Mouse (Mus musculus) layer of hippocampus, adult 9-10 months (tissue): ENCODE measurements at regions not wholly inside any gene's neighbourhood (a gene's known extent, or its start where the extent isn't known, plus 50 kb on each side); places are given as distances from the start of the nearest gene placed in this dataset.

ENCODE experiments used
- DNase-seq: peaks from one replicate; pipeline ENCODE4 v3.0.0; 2022; ENCODE audit warnings: low spot score

DNA sequence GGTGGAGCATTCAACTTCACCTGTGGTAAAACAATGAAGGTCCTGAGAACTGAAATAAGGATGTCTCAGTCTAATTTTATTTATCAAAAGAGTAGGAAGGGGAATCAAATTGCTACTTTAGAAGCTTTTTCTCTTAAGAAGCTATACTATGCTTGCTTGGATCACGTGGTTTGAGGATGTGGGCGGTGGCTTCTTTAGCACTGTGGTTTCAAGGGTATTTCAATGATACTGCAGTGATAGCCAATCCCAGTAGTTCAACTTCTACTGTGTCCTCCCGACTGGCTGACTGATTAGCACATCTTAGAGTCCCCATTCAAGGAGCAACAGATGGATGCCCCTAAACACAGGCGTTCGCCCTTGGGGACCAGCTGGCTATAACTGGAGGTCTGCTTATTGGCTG is 575.6 kb downstream of the Vrk1 start:
- DNase-seq = no peak

DNA sequence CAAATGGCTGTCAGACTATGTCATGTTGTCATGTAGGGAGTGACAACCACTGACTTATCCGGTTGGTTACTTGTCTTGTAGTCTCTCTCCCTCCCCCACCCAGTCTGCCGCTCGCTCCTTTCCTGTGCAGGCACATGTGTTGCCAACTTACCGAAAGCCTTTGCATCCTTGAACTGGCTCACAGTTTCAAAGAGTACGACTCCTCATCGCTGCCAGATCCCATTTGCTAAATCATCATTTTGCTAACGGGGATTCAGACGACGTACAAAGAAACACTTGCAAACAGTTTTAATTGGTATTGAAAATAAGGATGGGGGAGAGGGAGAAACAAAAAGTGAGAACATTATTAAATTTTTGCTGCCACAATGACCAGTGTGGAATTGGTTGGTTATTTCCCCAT is 582.7 kb downstream of the Vrk1 start:
- DNase-seq = no peak

DNA sequence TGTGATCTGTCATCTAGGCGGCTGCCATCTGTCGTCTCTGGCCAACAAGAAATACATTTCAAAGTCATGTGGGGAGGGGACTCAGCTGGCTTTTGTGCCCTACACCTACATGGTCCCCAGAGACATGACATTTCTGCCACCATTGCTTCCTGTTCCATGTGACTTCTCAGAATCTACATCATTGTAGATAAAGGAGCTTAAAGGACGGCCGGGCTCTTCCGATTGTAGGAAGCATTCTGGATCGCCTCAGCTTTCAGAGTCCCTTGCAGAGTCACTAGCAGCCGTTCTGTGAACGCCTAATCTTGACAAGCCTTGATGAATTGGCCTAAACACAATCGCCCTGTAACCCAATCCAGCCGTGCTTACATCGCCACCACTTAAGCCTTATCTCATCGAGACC is 587.6 kb downstream of the Vrk1 start:
- DNase-seq = no peak

DNA sequence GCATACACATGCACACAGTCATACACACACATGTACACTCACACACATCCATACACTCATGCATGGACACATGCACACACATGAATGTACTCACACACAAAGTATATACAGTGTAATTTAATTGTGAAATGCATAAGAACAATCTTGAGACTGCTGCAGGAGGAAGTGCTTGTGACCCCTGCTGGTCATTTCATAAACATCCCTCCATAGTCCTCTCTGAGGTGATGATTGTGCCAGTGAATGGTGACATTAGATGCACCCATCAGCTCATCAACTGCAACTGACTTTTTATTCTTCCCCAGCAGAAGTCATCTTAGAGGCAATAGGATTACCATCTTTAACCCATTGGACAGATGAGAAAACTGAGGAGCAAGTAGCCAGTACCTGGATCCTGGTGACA is 597.2 kb downstream of the Vrk1 start:
- DNase-seq = no peak

DNA sequence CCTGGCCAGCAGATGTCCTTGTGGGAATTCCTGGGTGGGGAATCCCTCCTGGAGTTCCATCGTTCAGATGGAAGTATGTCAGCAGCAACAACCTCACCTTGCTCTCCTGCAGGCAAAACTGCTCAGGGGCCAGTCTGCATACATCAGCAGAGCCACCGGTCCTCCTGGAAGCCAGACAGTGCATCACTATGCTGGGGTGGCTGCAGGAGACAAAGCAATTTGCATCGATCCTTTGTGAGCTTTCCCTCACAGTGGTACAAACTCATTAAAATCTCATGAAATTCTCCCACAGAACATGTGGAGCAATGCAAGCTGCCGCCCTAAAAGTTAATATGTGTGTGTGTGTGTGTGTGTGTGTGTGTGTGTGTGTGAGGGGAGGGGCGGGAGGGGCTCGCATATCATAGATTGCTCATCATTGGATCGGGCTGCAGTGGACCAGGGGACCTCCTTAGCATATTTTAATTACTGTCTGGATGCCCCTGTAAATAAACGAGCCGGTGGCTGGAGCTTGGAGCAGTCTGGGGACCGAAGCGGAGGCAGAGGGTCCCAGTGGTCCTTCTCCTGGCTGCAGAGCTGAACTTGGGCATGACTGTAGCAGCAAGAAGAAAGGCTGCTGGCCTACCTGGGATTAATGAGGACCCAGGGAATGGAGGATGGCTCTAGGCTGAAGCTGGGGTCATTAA is 597.8 kb downstream of the Vrk1 start:
- DNase-seq = no peak

DNA sequence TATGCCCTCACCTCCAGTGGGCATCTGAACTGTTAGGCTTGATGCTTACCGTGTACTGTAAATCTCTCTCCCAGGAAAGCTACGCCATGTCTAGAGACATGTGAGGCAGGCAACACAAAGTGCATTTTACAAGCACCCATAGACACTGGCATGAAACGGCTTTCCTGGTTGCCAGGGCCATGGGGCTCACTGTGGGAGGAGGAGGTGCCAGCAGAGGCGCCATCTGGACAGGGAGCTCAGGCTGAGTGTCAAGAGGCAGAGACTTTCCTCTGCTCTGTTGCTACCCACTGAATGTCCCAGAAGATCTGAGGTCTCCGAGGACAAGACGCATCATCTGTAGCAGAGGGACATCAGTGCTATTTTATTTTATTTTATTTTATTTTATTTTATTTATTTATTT is 608.7 kb downstream of the Vrk1 start:
- no peak for DNase-seq

DNA sequence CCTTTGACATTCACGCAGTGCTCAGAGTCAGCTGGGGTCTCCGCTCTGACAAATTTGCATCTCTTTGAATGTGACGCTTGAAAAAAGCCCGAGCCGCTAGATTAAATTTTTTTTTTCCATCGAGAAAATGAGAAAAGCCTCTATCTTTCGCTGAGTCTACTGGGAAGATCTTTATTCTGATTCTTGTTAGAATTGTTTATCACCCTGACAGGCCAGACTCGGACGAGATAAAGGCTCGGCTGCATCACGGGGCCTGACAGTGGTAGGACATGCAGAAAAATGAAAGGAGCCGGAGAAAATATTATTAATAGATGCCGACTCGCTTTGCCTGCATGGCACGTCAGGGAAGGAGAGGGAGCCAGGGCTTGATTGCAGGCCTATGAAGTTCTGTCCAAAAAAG is 616.8 kb downstream of the Vrk1 start:
- DNase-seq = no peak

DNA sequence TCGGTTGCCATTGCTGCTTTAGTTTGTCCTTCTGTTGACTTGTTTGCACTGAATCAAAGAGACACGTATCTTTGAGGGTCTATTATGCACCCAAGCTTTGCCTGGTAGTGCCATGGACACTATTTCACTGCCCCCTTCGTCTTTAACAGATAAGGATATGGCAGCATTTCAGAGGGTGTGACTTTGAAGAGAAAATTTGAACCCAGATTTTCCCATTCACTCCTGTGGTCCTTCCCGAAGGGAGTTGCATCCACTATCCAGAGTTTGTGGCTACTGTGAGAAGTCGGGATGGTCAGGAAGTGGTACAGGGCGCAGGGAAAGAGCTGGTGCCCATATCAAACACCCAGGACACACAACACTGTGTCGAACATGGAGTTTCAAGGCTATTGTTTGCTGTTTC is 622.5 kb downstream of the Vrk1 start:
- no peak for DNase-seq

DNA sequence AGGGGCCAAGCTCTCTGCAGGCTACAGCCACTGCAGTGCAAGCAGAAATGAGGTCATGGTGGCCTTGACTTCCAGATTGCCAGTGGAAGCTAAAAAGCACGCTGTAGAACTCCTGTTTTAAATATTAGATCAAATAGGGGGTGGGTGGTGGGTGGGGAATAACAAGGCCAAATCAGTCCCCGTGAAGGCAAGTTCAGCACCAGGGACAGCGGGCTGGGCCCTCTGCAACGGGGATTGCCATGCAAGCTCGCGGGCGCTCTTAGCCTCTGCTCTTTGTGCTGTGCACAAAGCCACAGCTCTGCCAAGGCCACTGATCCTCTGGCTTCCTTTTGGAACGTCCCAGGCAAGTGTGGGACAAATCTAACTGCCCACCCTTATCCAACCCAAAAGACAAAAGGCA is 623.1 kb downstream of the Vrk1 start:
- no peak for DNase-seq

DNA sequence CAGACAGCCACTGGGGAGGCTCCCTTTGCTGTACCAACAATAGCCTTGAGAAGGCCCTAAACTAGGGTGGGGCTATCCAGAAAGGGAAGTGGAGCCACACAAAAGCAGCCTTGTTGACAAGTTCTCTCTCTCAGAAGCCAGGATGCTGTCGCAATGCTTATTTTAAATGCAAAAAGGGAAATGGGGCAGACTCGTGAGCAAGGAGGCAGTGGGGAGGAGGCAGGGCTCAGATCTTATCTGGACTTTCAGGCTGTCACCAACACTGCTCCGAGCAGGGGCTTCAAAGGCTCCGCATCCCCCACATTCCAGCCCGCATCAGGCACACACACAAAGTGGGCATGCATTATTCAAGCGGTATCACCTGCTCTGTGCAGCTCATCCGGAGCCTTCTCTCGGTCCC is 648.3 kb downstream of the Vrk1 start:
- no peak for DNase-seq

DNA sequence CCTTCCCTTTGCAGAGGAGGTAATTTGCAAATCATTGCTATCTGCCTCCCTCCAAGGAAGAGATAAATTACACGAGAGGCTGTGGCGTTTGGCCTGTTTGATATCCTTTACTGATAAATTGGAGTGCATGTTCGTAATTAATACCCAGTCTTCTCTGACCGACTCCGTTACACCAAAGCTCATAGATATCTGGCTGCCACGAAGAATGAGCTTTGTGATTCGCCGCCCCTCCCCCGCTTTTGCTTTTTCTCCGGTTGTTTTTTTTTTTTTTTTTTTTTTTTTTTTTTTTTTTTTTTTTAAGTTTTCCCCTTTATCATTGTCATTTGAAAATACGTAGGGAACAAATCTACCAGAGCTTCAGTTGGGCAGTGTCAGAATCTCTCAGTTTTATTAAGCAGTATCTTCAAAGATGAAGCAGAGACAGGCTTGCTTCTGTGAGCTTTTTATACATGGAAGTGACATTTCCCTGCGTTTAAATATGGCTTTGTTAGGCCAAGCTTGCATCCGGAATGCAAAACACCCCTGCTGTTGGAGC is 663.3 kb downstream of the Vrk1 start:
- DNase-seq = no peak

DNA sequence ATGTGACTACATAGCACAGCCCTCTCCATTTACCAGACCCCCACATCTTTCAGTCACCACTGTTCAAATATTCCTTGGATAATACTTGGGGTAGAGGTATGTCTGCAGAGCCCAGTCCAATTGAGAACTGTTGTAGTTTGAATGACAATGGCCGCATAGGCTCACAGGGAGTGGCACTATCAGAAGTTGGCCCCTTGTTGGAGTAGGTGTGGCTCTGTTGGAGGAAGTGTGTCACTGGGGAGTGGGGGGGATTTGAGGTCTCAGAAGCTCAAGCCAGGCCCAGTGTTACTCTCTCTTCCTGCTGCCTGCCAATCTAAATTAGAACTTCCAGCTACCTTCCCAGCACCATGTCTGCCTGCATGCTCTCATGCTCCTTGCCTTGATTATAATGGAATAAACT is 664.7 kb downstream of the Vrk1 start:
- DNase-seq = no peak

DNA sequence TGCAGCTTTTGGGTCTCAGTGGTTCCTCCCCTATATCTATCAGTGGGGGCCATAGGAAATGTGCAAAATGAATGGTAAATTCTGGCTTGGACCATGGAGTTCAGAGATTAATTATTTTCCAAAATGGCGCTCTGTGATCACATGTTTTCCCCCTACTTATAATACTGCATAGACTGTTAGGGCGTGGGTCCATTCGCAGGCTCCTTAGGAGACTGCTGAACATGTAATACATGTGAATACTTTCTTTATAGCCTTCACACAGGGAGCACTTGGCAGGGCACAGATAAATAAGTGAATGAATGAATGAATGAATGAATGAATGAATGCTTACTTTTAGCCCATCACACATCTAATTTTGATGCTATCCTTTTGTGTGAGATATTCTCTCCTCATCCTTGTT is 666.1 kb downstream of the Vrk1 start:
- DNase-seq = no peak

DNA sequence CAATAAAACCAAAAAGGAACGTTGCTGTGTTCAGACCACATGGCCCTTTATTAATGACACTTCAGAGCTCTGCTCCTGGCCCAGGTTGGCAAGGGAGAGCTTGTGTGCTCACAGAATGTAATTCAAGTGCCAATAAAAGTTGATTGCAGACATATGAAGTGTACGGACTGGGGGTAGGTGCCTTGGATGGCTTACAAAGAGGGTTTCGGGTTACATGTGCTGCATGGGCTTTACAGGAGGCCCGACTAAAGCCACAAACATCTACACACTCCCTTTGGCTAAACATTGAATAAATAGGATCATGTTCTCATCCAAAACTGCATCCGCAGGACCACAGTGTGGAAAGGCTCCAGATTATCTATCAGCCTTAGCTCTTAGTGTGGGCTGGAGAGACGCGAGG is 666.5 kb downstream of the Vrk1 start:
- DNase-seq = no peak

DNA sequence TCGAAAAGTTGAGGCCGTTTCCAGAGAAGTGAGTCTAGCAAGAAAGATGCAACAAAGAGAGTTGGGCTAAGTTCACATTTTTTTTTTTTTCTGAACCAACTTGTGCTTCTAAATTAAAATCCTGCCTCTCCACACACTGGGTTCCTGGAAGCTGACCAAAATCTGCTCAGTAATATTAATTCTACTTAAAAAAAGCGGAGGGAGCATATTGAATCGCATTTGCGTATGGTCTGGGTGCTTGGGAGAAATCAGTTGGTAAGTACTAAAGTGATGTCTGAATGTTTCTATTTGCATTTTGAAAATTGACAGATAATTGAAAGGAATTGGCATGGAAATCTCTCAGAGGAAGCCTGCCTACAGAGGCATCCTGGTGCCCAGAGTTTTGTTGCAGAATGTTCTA is 676.0 kb downstream of the Vrk1 start:
- peak; percentile 27 for DNase-seq

DNA sequence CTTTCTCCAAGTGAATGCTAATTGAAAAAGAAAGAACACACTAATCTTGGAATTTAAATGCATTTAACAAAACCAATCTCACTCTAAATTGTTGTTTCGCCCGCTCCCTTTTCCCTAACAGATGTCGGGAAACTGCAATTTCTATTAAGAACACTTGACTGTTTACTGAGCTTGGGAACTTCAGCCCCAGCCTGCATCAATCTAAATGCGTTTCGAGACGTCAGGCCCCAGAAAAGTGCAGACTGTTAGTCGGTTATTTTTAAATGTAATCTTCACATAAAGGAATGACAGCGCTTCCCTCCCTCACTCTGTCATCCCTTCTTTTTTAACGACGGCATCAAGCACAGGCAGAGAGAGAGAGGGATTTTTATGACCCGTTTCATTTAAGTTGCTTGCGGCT is 677.7 kb downstream of the Vrk1 start:
- no peak for DNase-seq

DNA sequence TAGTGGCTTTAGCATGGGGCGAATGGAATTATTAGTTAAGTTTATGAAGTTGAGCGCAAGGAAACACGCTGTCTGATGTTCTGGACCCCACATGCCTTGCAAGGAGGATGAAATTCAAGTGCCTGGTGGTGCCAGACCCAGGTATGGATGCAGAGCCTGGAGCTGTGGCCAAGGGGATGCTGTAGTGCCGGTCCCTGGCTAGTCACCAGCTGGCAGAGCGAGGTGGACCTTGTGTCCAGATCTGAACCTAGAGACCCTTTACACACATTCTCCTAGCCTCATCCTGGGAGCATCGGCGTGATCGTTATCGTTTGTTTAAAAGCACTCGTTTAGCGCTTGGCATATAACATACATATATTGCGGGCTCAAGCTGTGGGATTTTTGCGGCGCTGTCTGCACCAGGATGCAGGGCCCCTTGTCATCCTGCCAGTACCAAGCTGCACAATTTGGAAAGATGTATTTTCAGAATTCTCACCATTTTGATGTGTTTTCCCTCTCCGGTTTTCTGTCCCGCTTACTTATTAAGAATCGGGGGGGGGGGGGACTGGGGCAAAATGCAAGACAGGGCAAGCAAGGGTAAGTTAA is 678.2 kb downstream of the Vrk1 start:
- no peak for DNase-seq

DNA sequence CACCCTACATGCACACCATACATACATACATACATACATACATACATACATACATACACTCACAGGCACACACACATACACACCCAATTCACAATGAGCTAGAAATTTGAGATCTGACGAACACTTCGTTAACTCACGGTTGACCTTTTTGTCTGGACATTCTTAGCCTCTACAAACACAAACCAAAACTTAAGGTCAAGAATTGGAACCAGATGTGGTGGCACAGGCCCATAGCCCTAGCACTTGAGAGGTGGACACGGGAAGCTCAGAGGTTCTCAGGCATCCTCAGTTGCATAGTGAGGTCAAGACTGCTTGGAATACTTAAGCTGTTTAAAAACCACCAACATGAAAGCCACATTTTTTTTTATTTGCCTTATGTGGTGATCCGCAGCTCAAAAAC is 692.9 kb downstream of the Vrk1 start:
- DNase-seq = no peak

DNA sequence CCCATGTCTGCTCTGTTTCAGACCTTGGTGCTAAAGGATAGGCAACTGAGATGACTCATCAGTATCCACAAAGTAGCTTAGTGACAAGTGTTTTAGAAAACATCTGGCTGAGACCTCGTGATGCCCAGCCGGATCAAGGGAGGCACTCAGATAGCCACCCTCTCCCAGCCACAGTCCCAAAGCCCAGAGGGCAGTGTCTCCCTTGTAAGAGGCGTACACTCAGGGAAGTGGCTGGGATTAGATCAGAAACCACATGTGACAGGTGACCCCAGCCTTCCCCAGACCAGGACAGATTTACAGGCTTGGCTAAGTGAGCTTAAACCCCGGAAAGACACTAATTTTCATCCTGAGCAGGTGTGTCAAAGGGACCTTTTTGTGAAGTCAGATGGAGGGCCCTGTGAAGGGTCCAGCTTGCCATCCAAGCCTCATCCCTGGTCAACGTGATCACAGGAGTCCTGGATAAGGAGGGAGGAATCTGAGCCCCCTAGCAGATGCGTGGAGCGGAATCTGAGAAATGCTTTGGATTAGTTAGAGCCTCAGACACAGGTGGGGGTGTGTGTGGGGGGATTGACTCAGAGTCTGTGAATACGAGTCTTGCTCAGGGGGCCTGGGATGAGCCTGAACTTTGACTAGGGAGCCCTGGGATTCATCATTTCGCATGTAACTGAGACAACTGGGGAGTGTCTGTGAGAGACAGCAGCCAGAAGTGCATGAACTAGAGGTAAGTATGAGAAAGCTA is 711.4 kb downstream of the Vrk1 start:
- no peak for DNase-seq

DNA sequence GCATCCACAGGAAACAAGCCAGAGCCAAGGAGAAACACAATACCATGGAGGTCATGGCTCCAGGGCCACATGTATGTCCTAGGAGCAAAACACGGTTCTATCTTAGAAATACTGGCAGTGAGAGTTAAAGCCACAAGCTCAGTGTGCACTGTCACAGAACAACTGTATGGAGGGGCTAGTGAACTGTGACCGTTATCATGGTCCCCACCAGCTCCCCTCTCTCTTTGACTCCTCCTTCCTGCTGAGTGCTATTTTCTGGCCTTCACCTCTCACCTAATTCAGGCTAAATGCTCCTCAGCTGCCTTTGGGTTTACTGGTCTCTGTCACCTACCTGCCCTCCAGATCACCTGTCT is 712.0 kb downstream of the Vrk1 start:
- DNase-seq = no peak

DNA sequence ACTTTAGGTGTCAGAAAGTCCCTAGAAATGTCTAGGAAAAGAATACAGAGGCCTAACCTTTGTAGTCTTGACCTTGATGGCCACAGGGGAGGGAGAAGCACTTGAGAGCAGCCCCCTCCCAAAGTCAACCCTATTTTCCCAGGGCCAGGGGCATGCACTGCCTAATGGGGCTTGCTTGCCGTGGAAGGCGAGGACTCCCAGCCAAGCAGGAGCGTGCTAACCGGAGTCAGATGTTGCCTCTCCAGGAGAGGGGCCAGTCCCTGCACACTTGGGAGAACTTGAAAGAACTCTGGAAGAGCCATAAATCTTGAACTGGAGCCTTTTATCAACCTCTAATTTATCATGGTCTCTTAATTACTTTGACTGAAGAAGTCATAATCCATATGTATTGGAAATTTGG is 712.7 kb downstream of the Vrk1 start:
- DNase-seq = no peak

DNA sequence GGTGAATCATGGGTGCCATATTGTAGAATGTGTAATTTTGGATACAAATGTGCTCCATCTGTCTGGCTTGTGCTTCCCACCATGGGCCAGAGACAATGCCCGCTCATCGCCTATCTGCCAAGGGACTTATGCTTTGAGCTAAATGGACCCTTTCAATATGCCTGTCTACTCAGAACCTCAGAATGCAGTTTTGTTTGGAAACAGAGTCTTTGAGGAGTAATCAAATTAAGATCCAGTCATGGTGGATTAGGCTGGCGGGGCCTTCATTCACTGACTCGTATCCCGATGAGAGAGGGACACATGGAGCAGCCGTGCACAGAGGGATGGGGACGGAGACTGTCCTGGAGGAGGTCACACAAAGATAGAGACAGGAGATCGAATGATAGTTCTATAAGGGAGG is 716.9 kb downstream of the Vrk1 start:
- no peak for DNase-seq

DNA sequence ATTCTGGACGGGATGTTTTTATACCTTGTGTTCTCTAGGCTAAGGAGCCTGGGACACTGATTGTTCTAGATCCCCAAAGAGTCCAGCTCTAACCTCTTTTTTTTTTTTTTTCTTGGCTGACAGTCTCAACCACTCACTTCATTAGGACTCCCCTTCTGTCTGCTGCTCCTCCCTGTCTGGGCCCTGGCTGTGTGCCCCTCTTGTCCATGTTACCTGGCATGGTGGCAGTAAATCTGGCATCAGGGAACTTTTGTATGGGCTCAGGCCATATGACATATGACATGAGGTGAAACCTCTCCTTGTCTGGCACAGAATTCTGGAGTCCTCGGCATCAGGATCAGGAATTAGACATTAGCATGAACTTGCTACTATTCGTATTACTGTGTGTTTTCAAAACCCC is 717.5 kb downstream of the Vrk1 start:
- DNase-seq = no peak

DNA sequence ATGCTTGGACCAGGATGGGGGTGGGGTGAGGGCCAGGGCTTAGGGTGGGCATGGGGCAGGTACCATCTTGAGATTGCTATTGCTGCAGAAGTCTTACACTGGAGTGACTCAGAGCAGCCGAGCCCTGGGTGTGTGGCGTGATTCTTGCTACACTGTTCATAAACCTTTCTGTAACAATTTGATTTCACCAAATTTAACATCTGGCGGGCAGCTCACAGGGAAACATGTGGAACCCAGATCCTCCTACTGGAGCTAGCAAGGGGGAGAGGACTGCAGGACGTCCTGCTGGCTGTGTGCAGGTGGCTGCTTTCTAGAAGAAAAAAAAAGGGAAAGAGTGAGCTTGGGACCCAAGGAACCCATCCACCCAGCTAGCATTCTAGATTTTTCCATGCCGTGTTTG is 719.7 kb downstream of the Vrk1 start:
- DNase-seq = no peak
